Mouse (Mus musculus) forebrain, embryonic 11.5 days (tissue): ENCODE results near the gene Sv2a. TPM values are rescaled to one million over a fixed set of nuclear protein-coding genes. Genes with fewer than 3 reads are reported as not detected.
"Not testable (repeated sequence)": the region's sequence is repeated elsewhere in the genome, so short reads cannot be mapped to it uniquely, and the experiment has no call there.

Experiments used
- ATAC-seq: fragments of 200-750 bp; cut with Nextera tagmentation; replicated peaks from 2 replicates; pipeline ENCODE4 v1.8.0; 2017; ENCODE audit warnings: moderate TSS enrichment; ENCODE audit not compliant: low FRiP score
- DNase-seq: peaks from one replicate; pipeline ENCODE4 v3.0.0-alpha.2; 2017; ENCODE audit warnings: low spot score
- H3K27ac ChIP-seq: fragments of 300-500 bp; sonication (generic); 2 replicates; pipeline ENCODE4 v1.5.1; 2014; ENCODE audit warnings: low read depth, low read length
- H3K27me3 ChIP-seq: fragments of 300-500 bp; sonication (generic); 2 replicates; pipeline ENCODE4 v1.6.1; 2014; ENCODE audit warnings: mild to moderate bottlenecking, low read length, mixed read lengths; ENCODE audit not compliant: control insufficient read depth, insufficient read depth
- H3K36me3 ChIP-seq: fragments of 300-500 bp; sonication (generic); 2 replicates; pipeline ENCODE4 v1.6.1; 2014; ENCODE audit warnings: mild to moderate bottlenecking, low read length, moderate library complexity, mixed read lengths; ENCODE audit not compliant: control insufficient read depth, insufficient read depth
- H3K4me1 ChIP-seq: fragments of 300-500 bp; sonication (generic); replicated peaks from 2 replicates; pipeline ENCODE4 v1.6.1; 2014; ENCODE audit warnings: low read length, mixed read lengths; ENCODE audit not compliant: control insufficient read depth, insufficient read depth
- H3K4me2 ChIP-seq: fragments of 300-500 bp; sonication (generic); 2 replicates; pipeline ENCODE4 v1.6.1; 2014; ENCODE audit warnings: low read depth, mild to moderate bottlenecking, low read length, moderate library complexity, mixed read lengths; ENCODE audit not compliant: severe bottlenecking
- H3K4me3 ChIP-seq: fragments of 300-500 bp; sonication (generic); 2 replicates; pipeline ENCODE4 v1.5.1; 2014; ENCODE audit warnings: low read depth, low read length
- H3K9ac ChIP-seq: fragments of 300-500 bp; sonication (generic); 2 replicates; pipeline ENCODE4 v1.6.1; 2014; ENCODE audit warnings: low read length
- H3K9me3 ChIP-seq: fragments of 300-500 bp; sonication (generic); 2 replicates; pipeline ENCODE4 v1.6.1; 2016; ENCODE audit warnings: low read length, mixed read lengths; ENCODE audit not compliant: control insufficient read depth
- WGBS: fragments of 180-500 bp; shearing (Covaris S2); extraction: QIAGEN DNeasy Blood & Tissue Kit; methylation state at CpG from one replicate; pipeline ENCODE4 v1.1.7; 2014; 5-methylcytosine and 5-hydroxymethylcytosine counted together
- polyA plus RNA-seq: library from polyadenylated mRNA; unstranded; fragments of >200 nt; fragmentation: Nextera tagmentation; extraction: Ambion mirVana; gene quantifications from 2 replicates; pipeline ENCODE4 v1.2.1, GENCODE M21; 2014

Gene Sv2a
- polyA plus RNA-seq, 1 experiment from 2014 or later, result 9.0 TPM

- H3K9ac ChIP-seq, result peak overlapping the region; percentile 50
- H3K9me3 ChIP-seq, result no peaks in the 10 kb centered on the region
- ATAC-seq (peak; percentile 25; the same call in 1 of the 2 replicates), DNase-seq (no peak)
- WGBS, result 2% methylated on average over 6 of the region's 6 CpGs
- peaks cover 7% of the 10 kb centered on the region for H3K4me1 ChIP-seq
- H3K27ac ChIP-seq, result no peak overlapping the region
- no peaks in the 10 kb centered on the region for H3K27me3 ChIP-seq
- H3K4me3 ChIP-seq, result peak overlapping the region; percentile 66
- H3K4me2 ChIP-seq, result peak overlapping the region; percentile 98
- H3K36me3 ChIP-seq, result no peaks in the 10 kb centered on the region
Observed at GRCm38 (mm10) chr3:96198181-96198580, 17.2 kb downstream of the Sv2a start.

DNA sequence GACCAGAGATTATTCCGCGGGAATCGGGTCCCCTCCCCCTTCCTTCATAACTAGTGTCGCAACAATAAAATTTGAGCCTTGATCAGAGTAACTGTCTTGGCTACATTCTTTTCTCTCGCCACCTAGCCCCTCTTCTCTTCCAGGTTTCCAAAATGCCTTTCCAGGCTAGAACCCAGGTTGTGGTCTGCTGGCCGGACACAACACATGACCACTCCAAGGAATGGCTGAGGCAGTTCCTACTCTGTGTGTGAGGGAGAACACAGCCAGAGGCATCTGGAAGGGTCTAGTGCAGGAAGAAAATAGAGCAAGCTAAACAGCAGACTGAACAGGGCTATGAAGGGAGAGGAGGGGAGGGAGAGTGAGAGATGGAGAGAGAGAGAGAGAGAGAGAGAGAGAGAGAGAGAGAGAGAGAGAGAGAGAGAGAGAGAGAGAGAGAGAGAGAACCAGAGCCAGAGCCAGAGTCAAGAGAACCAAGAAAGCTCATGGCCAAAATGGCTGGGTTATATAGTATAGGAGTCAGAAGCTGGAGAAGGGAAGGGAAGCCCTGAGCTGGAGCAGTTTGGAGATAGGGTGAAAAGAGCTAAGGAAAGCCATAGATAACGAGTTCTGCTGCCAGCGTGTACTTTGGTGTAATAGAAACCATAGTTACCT lies 17.8 kb downstream of the Sv2a start:
- not testable (repeated sequence) for H3K4me1 ChIP-seq, ATAC-seq, H3K4me2 ChIP-seq, H3K9ac ChIP-seq, H3K36me3 ChIP-seq, H3K27ac ChIP-seq, H3K27me3 ChIP-seq, H3K4me3 ChIP-seq, DNase-seq, H3K9me3 ChIP-seq
- WGBS, result 29% methylated on average over 7 of the region's 8 CpGs

DNA sequence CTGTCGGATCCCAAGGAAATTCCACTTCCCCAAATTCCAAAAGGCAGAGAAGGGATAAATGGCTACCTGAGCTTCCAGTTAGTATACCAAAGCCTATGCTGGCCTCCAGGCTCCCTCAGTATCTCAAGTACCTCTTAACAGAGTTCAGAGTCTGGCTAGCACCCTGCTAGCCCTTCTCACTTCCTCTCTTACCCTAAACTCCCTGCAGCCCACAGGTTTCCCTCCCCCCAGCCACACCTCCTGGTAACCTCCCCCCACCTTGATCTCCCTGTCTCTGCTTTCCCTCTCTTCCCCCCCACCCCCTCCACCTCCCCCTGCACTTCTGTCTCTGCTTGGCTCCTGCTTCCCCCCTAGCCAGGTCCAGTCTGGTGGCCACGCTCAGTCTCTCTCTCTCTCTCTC lies 18.8 kb downstream of the Sv2a start:
- no peak for DNase-seq
- 72% methylated on average over 2 of the region's 2 CpGs for WGBS
- no peak overlapping the region for H3K9ac ChIP-seq
- H3K27me3 ChIP-seq, result no peaks in the 10 kb centered on the region
- H3K4me3 ChIP-seq, result no peak overlapping the region
- peaks cover 7% of the 10 kb centered on the region for H3K4me1 ChIP-seq
- H3K9me3 ChIP-seq, result no peaks in the 10 kb centered on the region
- no peak overlapping the region for H3K4me2 ChIP-seq
- H3K27ac ChIP-seq, result no peak overlapping the region
- no peak for ATAC-seq
- H3K36me3 ChIP-seq, result no peaks in the 10 kb centered on the region

GRCm38 (mm10) chr3:96207819-96208218 lies 26.9 kb downstream of the Sv2a start:
- Histone ChIP-seq H3K4me3 (no peak overlapping the region), H3K27ac (no peak overlapping the region), H3K27me3 (no peaks in the 10 kb centered on the region), H3K9ac (no peak overlapping the region), H3K4me1 (0 out of 2 replicates have a peak, but pooled peaks cover 2% of the 10 kb centered on the region), H3K4me2 (no peak overlapping the region), H3K9me3 (no peaks in the 10 kb centered on the region), H3K36me3 (no peaks in the 10 kb centered on the region)
- ATAC-seq, result no peak
- WGBS, result 85% methylated on average over 3 of the region's 3 CpGs
- no peak for DNase-seq

DNA sequence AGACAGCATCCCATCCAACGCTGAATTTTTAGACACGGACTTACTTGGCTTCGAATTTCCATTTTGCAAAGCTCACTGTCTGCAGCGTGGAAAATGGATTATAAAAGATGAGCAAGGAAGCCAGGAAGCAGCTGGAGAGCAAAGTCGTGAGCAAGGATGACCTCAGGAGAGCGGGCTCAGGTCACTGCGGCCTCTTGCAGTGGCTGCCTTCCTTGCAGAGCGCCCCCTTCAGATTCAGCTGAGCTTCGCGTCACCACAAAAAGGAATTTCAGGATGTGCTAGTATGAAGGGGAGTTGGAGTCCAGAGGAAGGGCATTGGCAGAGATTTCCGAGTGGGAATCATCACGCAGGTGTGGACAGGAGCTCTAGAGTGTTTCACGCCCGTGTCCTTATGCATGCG lies 28.3 kb downstream of the Sv2a start:
- H3K27ac ChIP-seq, result no peak overlapping the region
- 22% methylated on average over 15 of the region's 15 CpGs for WGBS
- no peak for ATAC-seq
- no peak overlapping the region for H3K9ac ChIP-seq
- no peaks in the 10 kb centered on the region for H3K27me3 ChIP-seq
- DNase-seq, result no peak
- H3K4me3 ChIP-seq, result no peak overlapping the region
- no peak overlapping the region for H3K4me2 ChIP-seq
- no peaks in the 10 kb centered on the region for H3K9me3 ChIP-seq
- 0 out of 2 replicates have a peak, but pooled peaks cover 2% of the 10 kb centered on the region for H3K4me1 ChIP-seq
- no peaks in the 10 kb centered on the region for H3K36me3 ChIP-seq

DNA sequence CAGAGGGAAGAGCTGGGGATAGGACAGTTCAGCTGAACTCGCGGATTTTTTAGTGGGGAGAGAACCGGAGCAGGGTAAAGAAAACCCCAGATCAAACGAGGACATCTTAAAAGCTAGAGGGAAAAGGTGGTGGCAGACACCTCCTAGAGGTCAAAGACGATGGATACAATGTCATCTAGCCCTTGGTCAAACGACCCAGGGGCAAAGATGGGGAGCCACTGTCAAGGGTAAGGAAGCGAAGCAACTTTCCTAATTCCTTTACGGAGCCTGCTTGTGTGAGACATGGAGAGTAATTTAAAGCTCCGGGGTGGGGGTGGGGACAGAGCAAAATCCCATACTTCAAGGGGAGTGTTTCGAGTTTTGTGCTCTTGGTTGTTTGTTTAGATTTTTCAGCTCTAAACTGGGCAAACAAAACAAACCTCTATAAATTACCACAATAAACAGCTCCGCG lies 38.3 kb downstream of the Sv2a start:
- Histone ChIP-seq H3K9ac (peak overlapping the region; percentile 84), H3K4me2 (peak overlapping the region; percentile 68), H3K27ac (peak overlapping the region; percentile 98), H3K27me3 (no peaks in the 10 kb centered on the region), H3K4me3 (peak overlapping the region; percentile 44), H3K4me1 (peaks cover 9% of the 10 kb centered on the region; the same call in 1 of the 2 replicates), H3K9me3 (no peaks in the 10 kb centered on the region), H3K36me3 (no peaks in the 10 kb centered on the region)
- ATAC-seq, result peak; percentile 16; the same call in 1 of the 2 replicates
- under 1% methylated on average over 12 of the region's 12 CpGs for WGBS
- peak; percentile 60 for DNase-seq

DNA sequence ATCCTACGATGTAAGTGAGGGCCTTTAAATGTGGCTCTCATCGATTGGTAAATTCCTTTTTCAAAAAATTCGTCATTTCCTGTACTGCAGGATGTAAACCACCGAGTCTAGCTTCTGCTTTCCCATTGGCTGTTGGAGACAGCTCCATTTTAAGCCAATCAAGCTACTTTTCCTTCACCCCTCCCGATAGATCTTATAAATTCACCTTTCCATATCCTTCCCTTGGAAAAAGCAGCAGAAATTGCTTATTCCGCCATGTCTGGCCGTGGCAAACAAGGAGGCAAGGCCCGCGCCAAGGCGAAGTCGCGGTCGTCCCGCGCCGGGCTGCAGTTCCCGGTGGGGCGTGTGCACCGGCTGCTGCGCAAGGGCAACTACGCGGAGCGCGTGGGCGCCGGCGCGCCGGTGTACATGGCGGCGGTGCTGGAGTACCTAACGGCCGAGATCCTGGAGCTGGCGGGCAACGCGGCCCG lies 38.7 kb downstream of the Sv2a start, which contains the start of the genes Bola1 and Hist2h2ab:
Bola1 (minus strand) TSS at position 49 of the 470 bp plus-strand sequence.
Hist2h2ab (plus strand) TSS at position 205 of the 470 bp plus-strand sequence.
- Histone ChIP-seq H3K9ac (peak within 1 kb of the TSS; percentile 84), H3K27ac (peak within 1 kb of the TSS; percentile 98), H3K27me3 (no peaks in the 10 kb centered on the region), H3K9me3 (no peaks in the 10 kb centered on the region), H3K4me2 (peak within 1 kb of the TSS; percentile 68), H3K36me3 (no peaks in the 10 kb centered on the region), H3K4me1 (peaks cover 10% of the 10 kb centered on the region; the same call in 1 of the 2 replicates), H3K4me3 (peak within 1 kb of the TSS; percentile 44)
- DNase-seq (peak; percentile 86), ATAC-seq (peak; percentile 85)
- under 1% methylated on average over 37 of the region's 37 CpGs for WGBS

GRCm38 (mm10) chr3:96220131-96220764 lies 39.3 kb downstream of the Sv2a start:
- ATAC-seq (peak; percentile 20), DNase-seq (peak; percentile 76)
- Histone ChIP-seq H3K9ac (peak overlapping the region; percentile 84), H3K27ac (peak overlapping the region; percentile 98), H3K4me1 (peaks cover 10% of the 10 kb centered on the region; the same call in 1 of the 2 replicates), H3K4me2 (peak overlapping the region; percentile 68), H3K4me3 (peak overlapping the region; percentile 44)
- not testable (repeated sequence) for H3K36me3 ChIP-seq, H3K9me3 ChIP-seq, H3K27me3 ChIP-seq
- under 1% methylated on average over 27 of the region's 47 CpGs for WGBS
